Mouse (Mus musculus) lung, embryonic 15.5 days (tissue): ENCODE measurements at regions not wholly inside any gene's neighbourhood (a gene's known extent, or its start where the extent isn't known, plus 50 kb on each side); places are given as distances from the start of the nearest gene placed in this dataset.

ENCODE experiments used
- ATAC-seq: fragments of 200-750 bp; cut with Nextera tagmentation; 2 replicates; pipeline ENCODE4 v1.8.0; 2017; ENCODE audit warnings: moderate number of reproducible peaks, borderline replicate concordance; ENCODE audit not compliant: low FRiP score, low TSS enrichment; ENCODE audit errors: extremely low read depth
- H3K27ac ChIP-seq: fragments of 300-500 bp; sonication (generic); 2 replicates; pipeline ENCODE4 v1.5.1; 2015; ENCODE audit warnings: moderate library complexity, mild to moderate bottlenecking, inconsistent platforms
- H3K27me3 ChIP-seq: fragments of 300-500 bp; sonication (generic); 2 replicates; pipeline ENCODE4 v1.6.1; 2015; ENCODE audit warnings: inconsistent platforms
- H3K36me3 ChIP-seq: fragments of 300-500 bp; sonication (generic); 2 replicates; pipeline ENCODE4 v1.6.1; 2015; ENCODE audit warnings: inconsistent platforms
- H3K4me1 ChIP-seq: fragments of 300-500 bp; sonication (generic); 2 replicates; pipeline ENCODE4 v1.6.1; 2015; ENCODE audit warnings: inconsistent platforms
- H3K4me2 ChIP-seq: fragments of 300-500 bp; sonication (generic); 2 replicates; pipeline ENCODE4 v1.6.1; 2015; ENCODE audit warnings: inconsistent platforms, mild to moderate bottlenecking, moderate library complexity
- H3K4me3 ChIP-seq: fragments of 300-500 bp; sonication (generic); 2 replicates; pipeline ENCODE4 v1.5.1; 2015; ENCODE audit warnings: mild to moderate bottlenecking, inconsistent platforms
- H3K9ac ChIP-seq: fragments of 300-500 bp; sonication (generic); 2 replicates; pipeline ENCODE4 v1.6.1; 2015; ENCODE audit warnings: inconsistent platforms
- H3K9me3 ChIP-seq: fragments of 300-500 bp; sonication (generic); 2 replicates; pipeline ENCODE4 v1.6.1; 2016; ENCODE audit warnings: inconsistent platforms
- whole genome bisulfite sequencing: fragments of 180-500 bp; shearing (Covaris S2); methylation state at CpG from one replicate; pipeline ENCODE4 v1.1.7; 2015; 5-methylcytosine and 5-hydroxymethylcytosine counted together

GRCm38 (mm10) chr8:125367374-125367773, 202.2 kb downstream of the Sipa1l2 start:
- H3K4me1 ChIP-seq = peaks cover 19% of the 10 kb centered on the region
- ATAC-seq = no peak
- no peak overlapping the region for H3K9ac ChIP-seq
- H3K27me3 ChIP-seq = no peaks in the 10 kb centered on the region
- no peak overlapping the region for H3K4me3 ChIP-seq
- no peak overlapping the region for H3K27ac ChIP-seq
- WGBS = 71% methylated on average over 4 of the region's 4 CpGs
- no peaks in the 10 kb centered on the region for H3K36me3 ChIP-seq
- no peak overlapping the region for H3K4me2 ChIP-seq
- no peaks in the 10 kb centered on the region for H3K9me3 ChIP-seq

GRCm38 (mm10) chr8:125365004-125365403, 204.6 kb downstream of the Sipa1l2 start:
- Histone ChIP-seq H3K4me2 (no peak overlapping the region), H3K36me3 (no peaks in the 10 kb centered on the region), H3K27me3 (no peaks in the 10 kb centered on the region), H3K4me3 (no peak overlapping the region), H3K27ac (no peak overlapping the region), H3K9me3 (no peaks in the 10 kb centered on the region), H3K9ac (no peak overlapping the region), H3K4me1 (peaks cover 14% of the 10 kb centered on the region)
- WGBS = 81% methylated on average over 5 of the region's 5 CpGs
- ATAC-seq = no peak

- Histone ChIP-seq H3K9me3 (no peaks in the 10 kb centered on the region), H3K4me2 (no peak overlapping the region), H3K27me3 (no peaks in the 10 kb centered on the region), H3K4me3 (no peak overlapping the region), H3K4me1 (no peaks in the 10 kb centered on the region; the same call in 1 of the 2 replicates), H3K36me3 (no peaks in the 10 kb centered on the region), H3K9ac (no peak overlapping the region), H3K27ac (no peak overlapping the region)
- no peak for ATAC-seq
- 31% methylated on average over 2 of the region's 2 CpGs for WGBS
These were observed 210.2 kb downstream of the Sipa1l2 start for GRCm38 (mm10) chr8:125359456-125359855.

GRCm38 (mm10) chr8:125357759-125358158, 211.8 kb downstream of the Sipa1l2 start:
- no peaks in the 10 kb centered on the region; the same call in 1 of the 2 replicates for H3K4me1 ChIP-seq
- ATAC-seq = no peak
- no peak overlapping the region for H3K4me3 ChIP-seq
- no peak overlapping the region for H3K9ac ChIP-seq
- H3K36me3 ChIP-seq = no peaks in the 10 kb centered on the region
- no peaks in the 10 kb centered on the region for H3K9me3 ChIP-seq
- H3K4me2 ChIP-seq = no peak overlapping the region
- no peak overlapping the region for H3K27ac ChIP-seq
- no peaks in the 10 kb centered on the region for H3K27me3 ChIP-seq
- WGBS = 62% methylated on average over 3 of the region's 3 CpGs

- no peak for ATAC-seq
- no peaks in the 10 kb centered on the region for H3K27me3 ChIP-seq
- H3K27ac ChIP-seq = no peak overlapping the region
- no peak overlapping the region for H3K9ac ChIP-seq
- H3K4me3 ChIP-seq = no peak overlapping the region
- no peak overlapping the region for H3K4me2 ChIP-seq
- no peaks in the 10 kb centered on the region for H3K36me3 ChIP-seq
- 71% methylated on average over 7 of the region's 7 CpGs for WGBS
- no peaks in the 10 kb centered on the region for H3K9me3 ChIP-seq
- H3K4me1 ChIP-seq = peaks cover 11% of the 10 kb centered on the region
These were observed 214.5 kb downstream of the Sipa1l2 start for GRCm38 (mm10) chr8:125355059-125355509.

- Histone ChIP-seq H3K27ac (no peak overlapping the region), H3K9ac (no peak overlapping the region), H3K27me3 (no peaks in the 10 kb centered on the region), H3K4me3 (no peak overlapping the region), H3K4me1 (peaks cover 30% of the 10 kb centered on the region), H3K4me2 (no peak overlapping the region), H3K9me3 (no peaks in the 10 kb centered on the region), H3K36me3 (no peaks in the 10 kb centered on the region)
- 49% methylated on average over 3 of the region's 3 CpGs for WGBS
- no peak for ATAC-seq
These were observed 217.3 kb downstream of the Sipa1l2 start for GRCm38 (mm10) chr8:125352276-125352675.

GRCm38 (mm10) chr8:125351486-125352032, 218.0 kb downstream of the Sipa1l2 start:
- no peak overlapping the region for H3K9ac ChIP-seq
- no peak overlapping the region for H3K4me3 ChIP-seq
- H3K36me3 ChIP-seq = no peaks in the 10 kb centered on the region
- 54% methylated on average over 8 of the region's 8 CpGs for WGBS
- H3K4me1 ChIP-seq = peaks cover 30% of the 10 kb centered on the region
- no peaks in the 10 kb centered on the region for H3K27me3 ChIP-seq
- H3K27ac ChIP-seq = no peak overlapping the region
- no peak for ATAC-seq
- no peaks in the 10 kb centered on the region for H3K9me3 ChIP-seq
- no peak overlapping the region for H3K4me2 ChIP-seq

- WGBS = 11% methylated on average over 7 of the region's 7 CpGs
These were observed 220.2 kb downstream of the Sipa1l2 start for GRCm38 (mm10) chr8:125349290-125350025.

GRCm38 (mm10) chr8:125346182-125346581, 223.4 kb downstream of the Sipa1l2 start:
- Histone ChIP-seq H3K4me2 (no peak overlapping the region), H3K27ac (no peak overlapping the region), H3K27me3 (no peaks in the 10 kb centered on the region), H3K9ac (no peak overlapping the region), H3K9me3 (no peaks in the 10 kb centered on the region), H3K36me3 (no peaks in the 10 kb centered on the region), H3K4me1 (peaks cover 31% of the 10 kb centered on the region), H3K4me3 (no peak overlapping the region)
- WGBS = 50% methylated on average over 8 of the region's 8 CpGs
- no peak for ATAC-seq

More at GRCm38 (mm10) chr8:125349290-125350025, 220.2 kb downstream of the Sipa1l2 start:
- Histone ChIP-seq H3K4me2 (no peak overlapping the region; the same call in 1 of the 2 replicates), H3K4me1 (peaks cover 30% of the 10 kb centered on the region), H3K27me3 (no peaks in the 10 kb centered on the region), H3K9me3 (no peaks in the 10 kb centered on the region), H3K4me3 (no peak overlapping the region), H3K36me3 (no peaks in the 10 kb centered on the region), H3K27ac (0 out of 2 replicates have a peak overlapping the region, but pooled peaks have one; percentile 20), H3K9ac (no peak overlapping the region)
- peak; percentile 85 for ATAC-seq

- Histone ChIP-seq H3K4me1 (peaks cover 31% of the 10 kb centered on the region), H3K27ac (no peak overlapping the region), H3K4me2 (no peak overlapping the region), H3K4me3 (no peak overlapping the region), H3K9ac (no peak overlapping the region), H3K9me3 (no peaks in the 10 kb centered on the region), H3K27me3 (no peaks in the 10 kb centered on the region), H3K36me3 (no peaks in the 10 kb centered on the region)
- ATAC-seq = no peak
- WGBS = 78% methylated on average over 10 of the region's 10 CpGs
These were observed 224.0 kb downstream of the Sipa1l2 start for GRCm38 (mm10) chr8:125345571-125345970.

- Histone ChIP-seq H3K36me3 (no peaks in the 10 kb centered on the region), H3K4me1 (peaks cover 17% of the 10 kb centered on the region), H3K9me3 (no peaks in the 10 kb centered on the region), H3K27ac (no peak overlapping the region), H3K9ac (no peak overlapping the region), H3K4me2 (no peak overlapping the region), H3K4me3 (no peak overlapping the region), H3K27me3 (no peaks in the 10 kb centered on the region)
- 35% methylated on average over 9 of the region's 9 CpGs for WGBS
- ATAC-seq = no peak
These were observed 225.7 kb downstream of the Sipa1l2 start for GRCm38 (mm10) chr8:125343867-125344266.

GRCm38 (mm10) chr8:125342521-125342920, 227.1 kb downstream of the Sipa1l2 start:
- H3K9me3 ChIP-seq = no peaks in the 10 kb centered on the region
- no peak overlapping the region for H3K27ac ChIP-seq
- no peak overlapping the region for H3K4me3 ChIP-seq
- H3K4me2 ChIP-seq = no peak overlapping the region
- ATAC-seq = no peak
- no peaks in the 10 kb centered on the region for H3K27me3 ChIP-seq
- H3K4me1 ChIP-seq = peaks cover 11% of the 10 kb centered on the region
- H3K36me3 ChIP-seq = no peaks in the 10 kb centered on the region
- 49% methylated on average over 9 of the region's 9 CpGs for WGBS
- no peak overlapping the region for H3K9ac ChIP-seq
